Mouse (Mus musculus) cerebellum, postnatal 4 days (tissue): ENCODE measurements around the gene Gm8220.
"Not testable (repeated sequence)": the region's sequence is repeated elsewhere in the genome, so short reads cannot be mapped to it uniquely, and the experiment has no call there.

Source experiments
- DNase-seq, 2 experiments: peaks; one replicate each; pipeline ENCODE4 v3.0.0; 2022; ENCODE audit warnings: low spot score in 2 of 2, mixed read lengths in 1 of 2

Gm8220 gene

DNA sequence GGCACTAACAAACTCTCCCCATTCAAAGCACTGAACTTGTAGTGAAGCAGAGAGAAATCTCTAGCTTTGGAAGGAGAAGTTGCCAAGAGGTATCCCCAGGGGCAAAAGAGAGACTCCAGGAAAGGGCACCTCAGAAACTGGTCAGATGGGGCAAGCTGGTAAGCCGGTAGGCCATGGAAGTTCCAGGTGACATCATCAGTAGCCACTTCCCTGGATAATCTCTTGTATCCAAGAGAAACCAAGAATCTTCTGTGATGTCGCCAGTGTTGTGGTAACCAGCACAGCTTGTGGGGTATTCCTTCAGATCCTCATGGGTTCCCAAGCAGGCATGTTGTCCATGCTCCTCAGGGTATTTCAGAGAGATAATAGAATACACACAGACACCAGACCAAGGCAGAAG lies at the start of gene Gm8220:
Gm8220 (plus strand) TSS at position 301 of the 400 bp plus-strand sequence.
- not testable (repeated sequence) for DNase-seq

DNA sequence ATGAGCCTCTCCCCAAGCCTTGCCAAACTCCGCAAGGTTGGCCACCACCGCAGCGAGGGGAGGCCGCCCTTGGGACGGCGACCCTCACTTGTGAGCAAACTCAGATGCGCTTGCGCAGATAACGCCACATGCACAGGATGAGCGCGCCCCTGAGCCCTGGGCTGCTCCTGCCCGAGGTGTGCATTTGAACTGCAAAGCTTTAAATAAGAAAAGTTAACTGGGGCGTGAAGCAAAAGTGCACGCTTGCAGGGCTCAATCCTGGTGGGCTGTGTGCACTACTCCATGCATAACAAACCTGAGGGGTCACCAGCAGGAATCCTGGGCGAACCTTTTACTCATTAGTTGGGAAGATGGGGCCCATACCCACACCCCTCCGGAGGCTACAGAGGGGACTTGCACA lies 37.3 kb upstream of the Gm8220 start:
- DNase-seq, result no peak

DNA sequence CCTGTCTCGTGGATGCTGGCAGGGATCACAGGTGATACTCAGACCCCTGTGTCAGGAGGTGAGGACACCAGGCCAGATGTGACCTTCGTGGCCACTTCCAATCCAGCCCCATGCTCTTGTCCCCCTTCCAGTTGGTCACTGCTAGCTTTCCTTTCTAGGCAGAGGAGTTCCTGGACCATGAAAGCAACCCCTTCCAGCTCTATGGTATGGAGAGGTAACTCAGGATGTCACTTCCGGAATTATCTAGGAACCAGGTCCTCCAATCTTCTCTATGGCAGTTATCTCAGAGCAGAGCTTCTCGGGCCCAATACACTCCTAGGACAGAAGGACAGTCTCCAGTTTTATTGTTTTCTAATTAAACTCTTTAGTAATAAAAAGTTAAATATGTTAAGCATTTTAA lies 26.7 kb downstream of the Gm8220 start:
- not testable (repeated sequence) for DNase-seq

DNA sequence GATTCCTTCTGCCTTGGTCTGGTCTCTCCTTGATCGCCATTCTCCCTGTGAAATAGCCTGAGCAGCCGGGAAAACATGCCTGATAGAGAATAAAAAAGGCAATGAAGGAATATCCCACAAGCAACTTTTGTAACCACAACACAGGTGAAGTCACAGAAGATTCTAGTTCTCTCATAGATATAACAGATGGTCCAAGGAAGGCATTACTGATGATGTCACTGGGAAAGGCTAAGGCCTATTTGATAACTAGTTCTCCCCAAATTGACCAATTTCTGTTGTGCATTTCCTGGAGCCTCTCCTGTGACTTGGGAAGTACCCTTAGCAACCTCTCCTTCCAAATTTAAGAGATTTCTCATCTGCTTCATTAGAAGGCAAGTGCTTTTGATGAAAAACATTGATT lies 53.1 kb downstream of the Gm8220 start, which contains the start of gene Gm5930:
Gm5930 (minus strand) TSS at position 101 of the 400 bp plus-strand sequence.
- DNase-seq, result not testable (repeated sequence)
